Mouse (Mus musculus): ENCODE results near the gene Pkmyt1. TPM values are rescaled to one million over a fixed set of nuclear protein-coding genes. Genes with fewer than 3 reads are reported as not detected.
A peak's percentile ranks its signal among the peaks of the same experiment; 100 is the strongest.

Pkmyt1 gene
- total RNA-seq, 2 experiments from 2014 or later = 8.1 to 43.8 TPM

DNA sequence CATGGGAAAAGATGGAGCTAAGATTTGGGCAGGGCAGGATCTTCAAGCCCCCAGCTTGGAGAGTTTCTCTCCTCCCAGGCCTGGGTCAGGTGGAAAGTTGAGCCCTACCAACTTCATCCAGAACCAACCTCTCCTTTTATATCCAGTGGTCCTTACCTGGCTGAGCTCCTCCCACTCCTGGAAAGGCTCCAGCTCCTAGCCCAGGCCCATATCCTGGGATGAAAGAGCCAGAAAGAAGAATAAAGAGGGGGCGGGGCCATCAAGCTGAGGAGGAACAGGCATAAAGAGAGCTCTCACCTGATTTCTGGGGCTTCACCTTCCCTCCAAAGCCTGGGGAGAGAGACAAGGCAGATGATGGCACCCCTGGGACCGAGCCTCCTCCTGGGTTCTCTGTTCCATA is 9.1 kb upstream of the Pkmyt1 start:
- no peak for ATAC-seq (replicated peaks; ENCODE audit: low FRiP score, low TSS enrichment, poor library complexity, severe bottlenecking)

DNA sequence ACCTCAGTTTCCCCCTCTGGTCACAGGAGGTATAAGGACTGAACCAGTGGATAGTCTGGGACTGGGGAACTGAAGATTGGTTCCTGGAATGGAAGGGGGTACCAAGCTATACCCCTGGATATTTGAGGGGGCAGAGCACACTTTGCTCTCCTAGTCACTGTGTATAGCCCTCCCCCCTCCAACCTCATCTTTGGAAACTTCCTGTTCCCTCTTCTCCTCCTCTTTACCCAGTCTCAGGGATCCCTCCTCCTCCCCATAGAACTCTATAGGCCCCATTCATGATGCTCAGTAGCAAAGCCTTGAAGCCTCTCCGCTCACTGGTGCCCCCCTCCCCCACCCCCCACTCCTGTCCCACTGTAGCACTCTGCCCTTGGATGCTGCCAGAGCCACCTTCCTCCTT is 6.7 kb upstream of the Pkmyt1 start:
- no peak for ATAC-seq (replicated peaks; ENCODE audit: low FRiP score, low TSS enrichment, poor library complexity, severe bottlenecking)

DNA sequence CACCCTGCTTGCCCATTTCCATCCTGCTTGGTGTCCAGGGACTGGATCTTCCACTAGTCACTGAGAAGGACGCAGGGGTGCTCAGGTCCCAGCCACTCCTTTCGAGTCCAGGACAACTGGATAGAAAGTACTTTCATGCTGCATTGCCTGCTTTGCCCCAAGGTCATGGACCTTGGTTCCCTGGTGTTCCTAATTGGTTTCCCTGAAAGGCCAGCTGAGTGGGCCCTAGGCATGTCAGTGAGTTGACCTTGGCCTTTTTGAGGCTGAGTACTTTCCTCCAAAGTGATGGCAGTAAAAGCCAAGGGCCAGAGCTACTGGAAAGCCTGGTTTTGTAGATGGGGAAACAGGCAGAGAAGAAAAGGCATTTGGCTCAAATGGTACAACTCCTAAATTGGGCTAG is 4.2 kb upstream of the Pkmyt1 start:
- ATAC-seq (replicated peaks; ENCODE audit: low FRiP score, low TSS enrichment, poor library complexity, severe bottlenecking) = no peak

DNA sequence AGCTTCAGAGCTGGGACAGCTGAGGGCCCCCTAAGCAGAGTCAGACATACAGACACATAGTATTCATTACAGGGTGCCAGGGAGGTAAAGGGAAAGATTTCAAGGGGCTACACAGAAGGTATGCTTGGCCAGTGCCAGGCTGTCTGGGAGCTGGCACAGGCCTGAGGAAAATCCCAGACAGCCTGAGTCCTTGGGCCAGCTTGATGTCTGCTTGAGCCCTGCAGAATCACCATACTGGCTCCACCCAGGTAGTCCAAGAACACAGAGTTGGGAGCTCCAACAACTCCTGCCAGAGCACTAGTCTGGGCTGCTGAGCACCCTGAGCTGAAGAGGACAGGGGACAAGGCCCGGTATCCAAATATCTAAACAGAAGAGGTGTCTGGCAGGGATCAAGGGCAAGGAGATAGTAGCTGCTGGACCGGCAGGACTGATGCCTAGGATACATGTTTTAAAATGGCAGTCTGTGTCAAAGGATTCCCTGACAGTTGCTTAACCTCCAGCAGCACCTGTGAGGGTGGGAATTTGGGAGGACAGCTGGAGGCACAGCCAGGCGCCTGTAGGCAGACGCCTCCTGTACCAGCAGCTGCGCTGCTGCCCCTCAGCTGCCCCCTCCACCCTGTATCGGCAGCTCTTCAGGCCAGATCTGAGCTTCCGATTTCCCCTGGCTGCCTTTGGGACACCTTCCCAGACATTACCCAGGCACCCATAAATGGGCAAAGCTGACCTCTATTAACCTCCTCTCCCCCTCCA is 3.6 kb upstream of the Pkmyt1 start, which contains the start of gene 1520401A03Rik:
1520401A03Rik (minus strand) TSS at position 408 of the 750 bp plus-strand sequence.
- ATAC-seq (replicated peaks; ENCODE audit: low FRiP score, low TSS enrichment, poor library complexity, severe bottlenecking) = no peak

DNA sequence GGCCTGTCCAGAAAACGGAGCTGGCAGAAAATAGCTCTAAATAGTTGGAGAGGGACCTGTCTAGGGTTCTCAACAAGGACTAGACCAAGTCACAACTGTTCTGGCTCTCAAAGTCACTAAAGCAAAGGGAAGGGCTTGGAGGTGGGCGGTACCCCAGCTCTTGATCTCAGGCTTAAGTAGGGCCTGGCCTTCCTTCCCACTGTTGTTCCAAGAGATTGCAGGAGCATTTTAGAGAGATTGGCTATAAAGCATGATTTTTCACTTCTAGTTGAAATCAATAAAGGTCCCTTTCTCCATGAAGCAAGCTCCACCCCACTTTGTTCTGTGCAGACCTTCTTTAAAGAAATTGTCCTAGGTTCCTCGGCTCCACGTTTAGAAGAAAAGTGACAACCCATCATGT is 659 bp upstream of the Pkmyt1 start:
- ATAC-seq (replicated peaks; ENCODE audit: low FRiP score, low TSS enrichment, poor library complexity, severe bottlenecking) = peak; percentile 7; the same call in 1 of the 2 replicates

DNA sequence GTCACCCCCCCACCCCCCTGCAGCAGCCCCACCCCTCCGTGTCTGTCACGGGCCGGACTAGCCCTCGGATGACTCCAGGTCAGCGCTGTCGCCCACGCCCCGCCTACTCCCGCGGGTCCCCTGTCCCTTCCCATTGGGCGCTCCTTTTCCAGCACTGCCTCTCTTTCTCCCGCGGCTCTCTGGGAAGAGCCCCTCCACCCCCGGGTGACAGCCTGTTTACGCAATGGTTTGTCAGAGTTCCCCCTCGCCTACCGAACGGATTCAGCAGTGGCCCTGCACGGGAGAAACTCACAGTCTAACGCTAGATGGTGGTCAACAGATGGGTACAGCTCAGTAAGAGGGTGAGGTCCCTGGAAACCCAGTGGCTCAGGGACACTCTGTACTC is 614 bp downstream of the Pkmyt1 start:
- peak; percentile 68 for ATAC-seq (replicated peaks; ENCODE audit: low FRiP score, low TSS enrichment, poor library complexity, severe bottlenecking)

DNA sequence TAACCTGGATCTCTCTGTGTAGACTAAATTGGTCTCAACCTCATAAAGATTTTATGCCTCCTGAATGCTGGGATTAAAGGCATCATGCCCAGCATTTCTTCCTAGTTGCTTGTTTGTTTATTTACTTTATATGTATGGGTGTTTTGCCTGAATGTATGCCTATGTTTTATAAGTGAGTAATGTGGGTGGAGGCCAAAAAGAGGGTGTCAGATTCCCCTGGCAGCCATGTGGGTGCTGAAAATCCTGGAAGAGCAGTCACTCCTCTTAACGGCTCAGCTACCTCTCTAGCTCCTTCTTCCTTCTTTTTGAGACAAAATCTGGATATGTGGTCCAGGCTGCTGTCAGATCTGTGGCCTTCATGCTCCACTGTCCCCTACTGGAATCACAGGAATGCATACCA is 4.3 kb downstream of the Pkmyt1 start:
- ATAC-seq (replicated peaks; ENCODE audit: low FRiP score, low TSS enrichment, poor library complexity, severe bottlenecking) = no peak

DNA sequence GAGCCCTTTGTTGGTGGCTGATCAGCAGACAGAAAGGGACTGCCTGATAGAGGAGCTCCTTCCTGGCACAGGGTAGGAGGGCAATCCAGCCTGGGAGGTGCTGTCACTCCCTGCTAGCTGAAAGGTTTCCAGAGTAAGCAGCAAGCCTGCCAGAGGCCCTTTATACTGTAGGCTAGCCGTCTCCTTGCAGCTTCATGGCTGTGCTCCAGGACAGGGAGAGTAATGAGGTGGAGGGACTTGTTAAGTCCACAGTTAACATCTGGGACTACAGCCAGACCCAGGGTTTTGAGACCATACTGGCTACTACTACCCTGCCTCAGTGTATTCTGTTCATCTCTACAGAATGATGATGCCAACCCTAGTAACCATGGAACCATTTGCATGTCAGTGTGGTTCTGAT is 8.2 kb downstream of the Pkmyt1 start:
- ATAC-seq (replicated peaks; ENCODE audit: low FRiP score, low TSS enrichment, poor library complexity, severe bottlenecking) = no peak

DNA sequence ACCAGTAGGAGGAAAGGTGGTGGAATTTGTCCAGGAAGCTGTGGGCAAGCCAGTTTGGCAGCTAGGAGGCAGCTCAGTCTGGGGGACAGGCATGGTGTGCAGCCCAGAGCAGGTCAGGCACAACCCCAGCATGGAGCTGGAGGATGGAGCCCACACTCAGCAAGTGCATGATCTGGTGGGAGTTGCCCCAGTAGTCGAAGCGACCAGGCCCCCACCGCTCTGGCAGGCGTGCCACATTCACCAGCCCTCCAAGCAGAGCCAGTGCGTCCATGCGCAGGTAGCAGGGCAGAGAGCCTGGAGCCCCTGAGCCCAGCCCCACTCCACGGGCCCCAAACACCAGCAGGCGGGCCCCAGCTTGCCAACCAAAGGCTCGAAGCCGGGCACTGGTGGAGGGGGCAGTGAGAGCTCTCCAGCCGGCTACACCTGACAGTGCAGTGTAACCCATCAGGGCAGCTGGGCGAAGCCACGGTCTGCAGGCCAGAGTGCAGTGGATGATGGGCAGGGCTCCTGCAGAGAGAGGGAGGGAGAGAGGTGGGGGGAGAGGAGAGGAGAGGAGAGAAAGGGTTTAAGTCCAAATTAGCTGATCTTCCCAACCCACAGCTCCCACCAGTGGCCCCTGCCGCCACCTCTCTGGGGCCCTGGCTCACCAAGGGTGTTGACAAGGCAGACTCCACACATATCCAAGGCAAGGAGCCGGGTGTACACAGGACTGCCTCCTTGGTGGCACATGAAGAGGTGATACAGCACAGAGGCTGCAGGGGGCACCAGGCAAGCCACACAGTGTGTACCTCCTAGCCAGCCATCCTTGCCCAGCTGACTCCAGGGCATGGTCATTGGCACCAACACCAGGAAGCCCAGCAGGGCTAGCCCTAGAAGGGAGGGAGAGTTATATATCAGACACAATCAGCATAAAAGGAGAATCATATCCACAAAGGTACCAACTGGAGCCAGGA is 11.6 kb downstream of the Pkmyt1 start:
- peak; percentile 29 for ATAC-seq (replicated peaks; ENCODE audit: low FRiP score, low TSS enrichment, poor library complexity, severe bottlenecking)

DNA sequence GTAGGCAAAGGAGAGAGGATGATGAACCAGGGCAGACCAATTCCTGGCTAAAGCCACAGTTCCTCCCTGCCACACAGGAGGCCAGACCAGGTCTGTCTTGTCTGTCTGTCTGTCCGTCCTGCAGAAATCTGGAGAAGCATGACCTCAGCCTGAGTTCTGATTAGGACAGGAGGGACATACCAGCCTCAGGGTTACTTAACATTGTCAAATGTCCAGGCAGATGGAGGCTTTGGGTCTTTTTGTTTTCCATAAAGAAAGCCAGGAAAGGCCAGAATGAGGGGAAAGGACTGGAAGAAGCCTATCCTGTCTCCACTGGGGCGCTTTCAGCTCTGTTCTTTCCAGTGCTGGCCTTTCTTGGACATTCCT is 12.7 kb downstream of the Pkmyt1 start:
- no peak for ATAC-seq (replicated peaks; ENCODE audit: low FRiP score, low TSS enrichment, poor library complexity, severe bottlenecking)

DNA sequence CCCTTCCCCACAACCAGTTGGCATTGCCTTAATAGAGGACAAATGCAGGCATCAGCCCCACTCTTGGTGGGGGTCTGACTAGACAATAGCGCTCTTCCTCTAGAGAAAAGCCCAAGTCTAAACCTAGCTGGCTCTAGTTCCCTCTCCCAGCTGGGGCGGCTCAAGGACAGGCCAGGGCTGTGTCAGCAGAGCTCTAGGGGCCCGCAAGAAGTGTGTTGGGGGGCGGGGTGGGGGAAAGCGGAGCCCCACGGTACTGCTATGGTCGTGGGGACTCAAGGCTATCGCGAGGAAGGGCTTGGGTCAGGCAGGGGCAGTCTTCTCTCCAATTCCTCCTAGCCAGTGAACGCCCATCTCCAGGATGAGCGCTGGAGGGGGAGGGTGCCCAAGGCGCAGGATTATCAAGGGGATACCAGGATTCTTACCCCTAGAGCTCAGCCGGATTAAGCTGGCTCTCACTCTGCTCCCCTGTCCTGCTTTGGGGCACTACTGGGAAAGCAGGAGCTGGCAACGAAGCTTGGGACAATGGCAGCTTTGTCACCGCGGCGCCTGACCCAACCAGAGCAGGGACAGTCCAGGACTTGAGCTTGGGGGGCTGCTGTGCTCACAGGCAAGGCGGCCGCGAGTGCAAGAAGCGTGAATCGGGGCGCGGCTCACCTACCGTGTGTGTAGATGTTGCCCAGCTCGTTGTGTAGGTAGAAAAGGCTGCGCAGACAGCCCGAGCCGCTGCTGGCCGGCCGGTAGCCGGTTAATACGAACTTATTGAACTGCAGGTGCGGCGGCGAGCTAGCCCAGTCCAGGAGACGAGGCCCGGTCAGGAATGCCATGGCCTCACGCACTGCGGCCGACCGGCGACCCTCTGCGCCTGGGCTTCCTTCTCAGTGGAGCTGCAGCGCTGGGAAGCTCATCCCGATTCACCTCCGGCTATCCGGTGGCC is 13.3 kb downstream of the Pkmyt1 start:
- no peak for ATAC-seq (replicated peaks; ENCODE audit: low FRiP score, low TSS enrichment, poor library complexity, severe bottlenecking)

DNA sequence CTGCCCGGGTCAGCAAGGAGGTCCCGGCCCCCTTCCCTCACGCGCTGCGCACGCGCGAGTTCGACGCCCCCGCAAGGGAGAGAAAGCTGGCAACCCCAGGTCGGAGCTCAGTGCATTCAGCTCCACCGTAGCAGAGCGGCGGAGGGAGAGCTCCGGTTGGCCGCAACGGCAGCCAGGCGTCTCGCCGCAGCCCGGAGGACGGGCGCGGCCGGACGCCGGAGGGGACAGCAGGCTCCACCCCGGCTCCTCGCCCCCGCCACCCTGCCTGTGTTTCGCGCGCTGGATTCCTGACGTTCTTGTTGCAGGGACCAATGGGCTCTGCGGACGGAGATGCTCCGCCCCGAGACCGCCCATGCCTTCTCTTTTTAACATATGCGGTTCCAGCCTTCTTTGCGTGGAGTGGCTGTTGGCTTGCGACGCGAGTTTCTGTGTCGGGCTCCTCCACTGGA is 14.0 kb downstream of the Pkmyt1 start:
- ATAC-seq (replicated peaks; ENCODE audit: low FRiP score, low TSS enrichment, poor library complexity, severe bottlenecking) = peak; percentile 79

DNA sequence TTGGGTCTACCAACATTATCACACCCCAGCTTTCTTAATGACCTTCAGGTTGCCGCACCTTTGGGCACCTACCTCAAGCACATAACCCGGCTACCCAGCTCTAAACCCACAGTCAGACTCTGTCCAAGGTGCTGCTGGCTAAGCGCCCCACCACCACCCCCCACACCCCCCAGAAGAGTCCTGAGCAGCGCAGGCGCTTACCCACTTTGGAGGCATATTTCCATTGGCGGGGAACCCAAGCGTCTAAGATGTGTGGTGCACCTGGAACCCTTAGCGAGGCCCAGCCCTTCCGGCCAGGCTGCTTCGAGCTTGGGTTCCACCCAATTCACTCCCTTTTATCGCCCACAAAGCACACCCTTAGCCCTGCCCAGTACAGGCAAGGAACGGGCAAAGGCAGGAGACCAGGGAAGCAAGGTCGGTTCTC is 14.5 kb downstream of the Pkmyt1 start, which contains the start of gene Paqr4:
Paqr4 (minus strand) TSS at position 270 of the 424 bp plus-strand sequence.
- peak; percentile 57 for ATAC-seq (replicated peaks; ENCODE audit: low FRiP score, low TSS enrichment, poor library complexity, severe bottlenecking)

DNA sequence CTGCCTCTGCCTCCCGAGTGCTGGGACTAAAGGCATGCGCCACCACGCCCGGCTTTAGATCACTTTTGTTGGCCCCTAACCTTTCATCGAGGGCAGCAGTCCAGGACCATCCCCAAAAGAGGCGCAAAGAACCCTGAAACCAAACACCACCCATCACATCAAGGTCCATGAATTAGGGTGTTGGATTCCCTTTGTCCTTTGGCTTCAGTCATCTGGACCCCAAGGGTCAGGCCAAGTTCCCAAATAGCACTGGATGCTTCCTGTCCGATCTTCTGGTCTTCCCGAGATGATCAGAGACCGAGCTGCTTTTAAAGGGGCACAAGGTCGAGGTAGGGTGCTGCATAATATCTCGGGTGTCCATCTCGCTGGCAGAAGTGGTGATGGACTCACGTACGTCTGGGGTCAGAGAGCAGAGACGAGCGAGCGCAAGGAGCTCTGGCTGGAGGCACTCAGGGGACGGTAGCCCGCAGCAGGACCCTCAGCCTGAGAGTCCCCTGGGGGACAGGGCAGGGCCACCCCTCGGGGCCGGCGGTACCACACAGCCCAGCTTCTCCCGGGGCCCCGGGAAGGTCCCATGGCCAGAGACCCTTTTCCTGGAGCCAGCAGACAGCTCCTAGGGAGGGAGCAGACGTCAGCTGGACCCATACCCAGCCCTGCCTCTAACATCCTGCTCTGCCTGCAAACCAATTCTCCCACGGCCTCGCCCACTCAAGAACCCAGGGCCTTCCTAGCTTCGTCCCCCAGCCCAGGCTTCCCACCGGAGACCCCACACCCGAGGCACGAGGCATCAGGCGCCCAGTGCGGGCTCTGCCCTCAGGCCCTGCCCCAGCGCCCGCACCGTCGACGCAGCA is 15.4 kb downstream of the Pkmyt1 start:
- ATAC-seq (replicated peaks; ENCODE audit: low FRiP score, low TSS enrichment, poor library complexity, severe bottlenecking) = no peak

DNA sequence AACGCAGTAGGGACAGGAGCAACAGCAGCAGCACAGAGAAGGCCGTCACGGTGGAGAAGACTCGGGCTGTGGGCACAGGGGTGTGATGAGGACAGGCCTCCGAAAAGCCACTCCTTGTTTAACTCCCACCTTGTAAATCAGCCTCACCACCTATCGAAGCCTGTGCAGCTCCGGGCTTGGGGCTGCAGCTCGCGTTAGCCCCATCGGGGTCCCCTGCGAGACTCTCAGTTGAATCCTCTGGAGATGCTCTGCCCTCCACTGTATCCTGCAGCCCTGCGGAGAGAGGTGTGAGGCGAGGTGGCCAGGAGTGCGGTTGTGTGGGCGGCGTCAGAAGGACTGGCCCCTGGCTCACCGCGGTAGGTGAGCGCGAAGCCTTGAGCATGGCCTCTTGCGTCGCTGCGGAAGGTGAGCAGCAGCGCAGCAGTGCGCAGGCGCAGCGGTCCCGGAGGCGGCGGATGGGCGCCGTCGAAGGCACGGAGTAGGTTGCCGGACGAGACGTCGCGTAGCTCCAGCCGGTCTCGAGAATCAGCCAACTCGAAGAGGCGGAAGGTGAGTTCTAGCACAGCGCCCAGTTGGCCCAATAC is 16.2 kb downstream of the Pkmyt1 start:
- no peak for ATAC-seq (replicated peaks; ENCODE audit: low FRiP score, low TSS enrichment, poor library complexity, severe bottlenecking)

DNA sequence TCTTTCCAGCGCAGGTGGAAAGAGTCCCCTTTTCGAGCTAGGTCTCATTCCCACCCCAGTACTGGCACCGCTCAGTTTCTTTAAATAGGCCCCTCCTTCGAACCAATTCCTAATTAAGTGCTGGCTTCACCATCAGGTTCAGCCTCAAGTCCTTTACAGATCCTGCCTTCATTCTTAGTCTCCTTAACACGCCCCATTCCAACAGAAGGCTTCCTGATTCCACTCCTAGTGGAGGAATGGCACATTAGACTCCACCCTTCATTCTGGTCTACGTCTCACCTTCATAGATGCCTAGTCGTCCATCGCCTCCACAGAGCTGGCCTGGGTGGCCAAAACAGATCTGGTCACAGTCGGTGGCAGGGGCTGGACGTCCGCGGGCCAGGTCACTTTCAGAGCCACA is 16.8 kb downstream of the Pkmyt1 start:
- ATAC-seq (replicated peaks; ENCODE audit: low FRiP score, low TSS enrichment, poor library complexity, severe bottlenecking) = no peak

DNA sequence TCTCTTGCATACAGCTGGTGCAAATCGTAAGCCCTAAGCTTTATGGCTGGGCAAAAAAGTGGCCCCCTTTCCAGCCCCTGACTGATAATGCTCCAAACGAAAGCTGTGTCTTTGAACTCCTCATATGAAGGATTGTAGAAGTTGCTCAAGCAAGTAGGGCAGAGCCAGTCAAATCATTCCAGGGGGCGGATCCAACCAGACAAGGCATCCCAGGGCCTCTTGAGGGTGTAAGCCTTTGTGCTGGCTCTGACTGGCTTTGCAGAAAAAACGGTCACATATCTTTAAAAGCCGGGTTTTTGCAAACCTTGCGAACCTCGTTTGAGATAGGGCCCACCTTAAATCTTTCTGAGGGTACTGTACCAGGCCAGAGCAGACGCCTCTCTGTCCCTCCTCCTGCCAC is 17.9 kb downstream of the Pkmyt1 start:
- ATAC-seq (replicated peaks; ENCODE audit: low FRiP score, low TSS enrichment, poor library complexity, severe bottlenecking) = no peak

DNA sequence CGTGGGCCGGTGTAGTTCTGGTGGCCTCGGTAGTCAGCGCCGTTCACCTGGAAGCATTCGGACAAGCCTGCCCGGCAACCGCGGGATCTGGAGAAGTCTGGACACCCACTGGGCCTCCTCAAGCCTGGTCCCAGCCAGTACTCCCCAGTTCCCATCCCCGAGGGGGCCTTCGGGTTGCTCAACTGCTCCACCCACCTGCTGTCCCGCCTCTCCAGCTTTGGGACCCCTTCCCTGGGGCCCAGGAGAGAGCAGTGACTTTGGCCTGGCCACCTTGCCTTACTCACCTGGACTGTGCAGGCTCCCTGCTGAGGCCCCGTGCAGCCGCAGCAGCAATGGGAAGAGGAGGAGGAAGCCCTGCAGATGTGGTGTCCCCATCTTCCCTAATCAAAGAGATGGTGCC is 18.5 kb downstream of the Pkmyt1 start:
- no peak for ATAC-seq (replicated peaks; ENCODE audit: low FRiP score, low TSS enrichment, poor library complexity, severe bottlenecking)
